Mouse (Mus musculus) forebrain, embryonic 16.5 days (tissue): Measurements from ENCODE around the gene Astn2. TPM values are rescaled to one million over a fixed set of nuclear protein-coding genes. Genes with fewer than 3 reads are reported as not detected.

ENCODE experiments used
- ATAC-seq: fragments of 200-750 bp; cut with Nextera tagmentation; 2 replicates; pipeline ENCODE4 v1.8.0; 2017; ENCODE audit warnings: mild to moderate bottlenecking, moderate library complexity
- H3K27ac ChIP-seq: fragments of 300-500 bp; sonication (generic); 2 replicates; pipeline ENCODE4 v1.5.1; 2014; ENCODE audit warnings: low read length, control low read depth
- H3K27me3 ChIP-seq: fragments of 300-500 bp; sonication (generic); replicated peaks from 2 replicates; pipeline ENCODE4 v1.6.1; 2014; ENCODE audit warnings: low read length; ENCODE audit not compliant: control insufficient read depth, insufficient read depth
- H3K36me3 ChIP-seq: fragments of 300-500 bp; sonication (generic); 2 replicates; pipeline ENCODE4 v1.6.1; 2014; ENCODE audit not compliant: control insufficient read depth, insufficient read depth
- H3K4me1 ChIP-seq: fragments of 300-500 bp; sonication (generic); replicated peaks from 2 replicates; pipeline ENCODE4 v1.6.1; 2014; ENCODE audit warnings: low read length; ENCODE audit not compliant: control insufficient read depth, insufficient read depth
- H3K4me2 ChIP-seq: fragments of 300-500 bp; sonication (generic); 2 replicates; pipeline ENCODE4 v1.6.1; 2014; ENCODE audit warnings: mild to moderate bottlenecking, low read length, control low read depth
- H3K4me3 ChIP-seq: fragments of 300-500 bp; sonication (generic); replicated peaks from 2 replicates; pipeline ENCODE4 v1.5.1; 2014; ENCODE audit warnings: mild to moderate bottlenecking, low read length, control low read depth
- H3K9ac ChIP-seq: fragments of 300-500 bp; sonication (generic); replicated peaks from 2 replicates; pipeline ENCODE4 v1.6.1; 2014; ENCODE audit warnings: low read depth, low read length, control low read depth
- H3K9me3 ChIP-seq: fragments of 300-500 bp; sonication (generic); 2 replicates; pipeline ENCODE4 v1.6.1; 2016; ENCODE audit warnings: low read length; ENCODE audit not compliant: control insufficient read depth
- WGBS: fragments of 180-500 bp; shearing (Covaris S2); extraction: QIAGEN DNeasy Blood & Tissue Kit; methylation state at CpG from one replicate; pipeline ENCODE4 v1.1.7; 2014; 5-methylcytosine and 5-hydroxymethylcytosine counted together
- polyA plus RNA-seq: library from polyadenylated mRNA; unstranded; fragments of >200 nt; fragmentation: Nextera tagmentation; extraction: Ambion mirVana; gene quantifications from 2 replicates; pipeline ENCODE4 v1.2.1, GENCODE M21; 2015

Gene Astn2
- polyA plus RNA-seq, 1 experiment from 2014 or later: 1.5 TPM

DNA sequence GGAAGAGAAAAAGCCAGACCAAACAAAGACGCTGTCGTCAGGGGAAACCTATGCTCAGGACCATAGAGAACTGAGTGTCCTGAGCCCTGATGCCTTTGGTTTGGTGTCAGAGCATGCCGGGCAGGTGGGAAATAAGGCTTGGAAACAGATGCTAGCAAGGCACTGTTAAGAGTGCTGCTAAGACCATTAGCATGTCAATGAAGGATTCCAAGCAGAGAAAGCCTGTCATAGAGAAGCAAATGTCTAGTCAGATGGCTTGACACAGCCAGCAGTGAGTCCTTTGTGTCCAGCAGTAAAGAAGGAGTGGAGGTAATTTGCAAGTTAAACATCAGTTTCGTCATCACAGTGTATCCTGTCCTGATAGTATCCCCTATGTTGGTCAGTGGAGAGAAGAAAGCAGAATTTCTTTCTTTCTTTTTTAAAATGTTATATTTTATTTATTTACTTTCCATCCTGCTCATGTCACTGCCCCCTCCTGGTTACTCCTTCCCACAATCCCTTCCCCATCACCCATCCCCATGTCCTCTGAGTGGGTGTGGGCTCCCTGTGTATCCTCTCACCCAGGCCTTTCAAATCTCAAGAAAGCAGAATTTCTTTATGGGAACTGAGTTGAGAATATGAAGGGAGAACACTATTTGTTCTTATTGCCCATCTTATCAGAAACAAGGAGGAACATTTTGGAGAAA lies 73.7 kb downstream of the Astn2 start:
- ATAC-seq: peak; percentile 91
- H3K4me2 ChIP-seq: no peak overlapping the region
- no peaks in the 10 kb centered on the region for H3K27me3 ChIP-seq
- no peak overlapping the region for H3K27ac ChIP-seq
- no peaks in the 10 kb centered on the region for H3K36me3 ChIP-seq
- H3K9ac ChIP-seq: no peak overlapping the region
- peaks cover 6% of the 10 kb centered on the region for H3K4me1 ChIP-seq
- no peaks in the 10 kb centered on the region for H3K9me3 ChIP-seq
- no peak overlapping the region for H3K4me3 ChIP-seq
- 5% methylated on average over 4 of the region's 4 CpGs for WGBS

DNA sequence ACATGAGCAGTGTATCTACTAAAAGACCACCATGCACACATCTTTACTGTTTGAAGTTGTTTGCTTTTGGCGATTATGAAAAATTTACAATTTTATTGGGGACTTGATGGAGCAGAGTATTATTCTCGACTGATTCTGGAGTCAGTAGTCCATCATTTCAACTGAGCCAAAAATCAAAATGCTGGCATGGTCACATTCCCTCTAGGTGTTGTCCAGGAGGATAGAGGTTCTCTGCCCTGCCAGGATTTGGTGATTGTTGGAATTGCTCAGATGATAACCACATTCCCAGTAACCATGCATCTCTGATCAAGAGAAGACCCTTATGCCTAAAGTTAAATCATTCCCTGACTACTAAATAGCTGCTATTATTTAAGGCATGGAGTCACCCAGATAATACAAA lies 83.4 kb downstream of the Astn2 start:
- no peak for ATAC-seq
- 95% methylated on average over 2 of the region's 2 CpGs for WGBS

DNA sequence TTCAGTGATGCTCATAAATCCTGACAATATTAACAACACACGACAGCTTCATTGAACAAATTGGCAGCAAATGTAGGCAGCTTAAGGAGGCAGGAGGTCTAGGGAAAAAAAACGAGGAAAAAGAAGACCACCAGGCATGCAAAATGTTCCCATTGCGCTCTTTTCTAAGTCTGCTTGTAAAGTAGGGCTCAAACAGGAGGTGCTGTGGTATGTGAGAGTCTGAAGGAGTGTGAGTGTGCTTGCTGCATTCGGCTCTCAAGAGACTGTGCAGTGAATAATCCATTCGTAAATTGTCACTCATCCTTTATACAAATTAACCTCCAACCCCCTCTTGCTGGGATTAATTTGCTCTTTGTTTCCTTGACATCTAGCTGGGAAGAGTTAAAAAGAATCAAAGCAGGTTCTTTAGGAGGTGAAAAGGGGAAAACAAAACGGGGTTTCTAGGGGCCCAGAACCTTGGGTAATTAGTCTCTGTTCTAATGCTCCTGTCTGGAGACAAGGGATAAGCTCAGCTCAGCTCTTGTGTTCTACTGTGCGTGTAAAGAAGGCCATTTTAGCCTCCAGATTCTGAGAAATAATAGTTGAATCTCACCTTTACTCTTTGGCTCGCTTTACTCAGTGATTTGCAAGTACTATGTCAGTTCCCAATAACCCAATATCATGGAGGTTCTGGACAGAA lies 89.5 kb downstream of the Astn2 start:
- 3% methylated on average over 8 of the region's 8 CpGs for WGBS

More for the DNA sequence above, 83.4 kb downstream of the Astn2 start:
- Histone ChIP-seq H3K4me2 (no peak overlapping the region), H3K4me1 (no peaks in the 10 kb centered on the region), H3K4me3 (no peak overlapping the region), H3K36me3 (no peaks in the 10 kb centered on the region), H3K9ac (no peak overlapping the region), H3K27me3 (no peaks in the 10 kb centered on the region), H3K27ac (no peak overlapping the region), H3K9me3 (no peaks in the 10 kb centered on the region)

DNA sequence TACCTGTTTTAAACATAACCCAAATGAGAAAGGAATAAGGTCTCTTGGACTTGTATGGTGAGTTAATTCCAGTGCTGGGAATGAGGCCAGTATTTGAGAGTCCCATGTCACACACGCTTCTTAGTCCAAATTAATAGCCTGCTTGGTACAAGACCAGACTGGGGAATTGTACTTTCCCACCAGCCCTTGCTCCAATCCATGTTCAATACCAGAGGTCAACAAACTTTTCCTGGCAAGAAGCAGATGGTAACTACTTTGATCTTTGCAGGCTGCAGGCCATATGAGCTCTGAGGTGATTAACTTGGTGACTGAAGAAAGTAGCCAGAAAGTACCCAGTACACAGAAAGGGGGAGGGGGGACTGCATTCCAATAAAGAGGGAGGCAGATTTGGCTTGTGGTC lies 91.7 kb downstream of the Astn2 start:
- Histone ChIP-seq H3K9ac (no peak overlapping the region), H3K27ac (no peak overlapping the region), H3K36me3 (no peaks in the 10 kb centered on the region), H3K27me3 (no peaks in the 10 kb centered on the region), H3K4me1 (peaks cover 7% of the 10 kb centered on the region), H3K4me2 (no peak overlapping the region), H3K9me3 (no peaks in the 10 kb centered on the region), H3K4me3 (no peak overlapping the region)
- WGBS: 46% methylated on average over 1 of the region's 1 CpGs
- no peak for ATAC-seq

More for the DNA sequence above, 89.5 kb downstream of the Astn2 start:
- Histone ChIP-seq H3K27me3 (no peaks in the 10 kb centered on the region), H3K9me3 (no peaks in the 10 kb centered on the region), H3K27ac (no peak overlapping the region; the same call in 1 of the 2 replicates), H3K9ac (no peak overlapping the region), H3K4me1 (peaks cover 7% of the 10 kb centered on the region), H3K4me2 (no peak overlapping the region), H3K4me3 (no peak overlapping the region), H3K36me3 (no peaks in the 10 kb centered on the region)
- peak; percentile 77 for ATAC-seq

DNA sequence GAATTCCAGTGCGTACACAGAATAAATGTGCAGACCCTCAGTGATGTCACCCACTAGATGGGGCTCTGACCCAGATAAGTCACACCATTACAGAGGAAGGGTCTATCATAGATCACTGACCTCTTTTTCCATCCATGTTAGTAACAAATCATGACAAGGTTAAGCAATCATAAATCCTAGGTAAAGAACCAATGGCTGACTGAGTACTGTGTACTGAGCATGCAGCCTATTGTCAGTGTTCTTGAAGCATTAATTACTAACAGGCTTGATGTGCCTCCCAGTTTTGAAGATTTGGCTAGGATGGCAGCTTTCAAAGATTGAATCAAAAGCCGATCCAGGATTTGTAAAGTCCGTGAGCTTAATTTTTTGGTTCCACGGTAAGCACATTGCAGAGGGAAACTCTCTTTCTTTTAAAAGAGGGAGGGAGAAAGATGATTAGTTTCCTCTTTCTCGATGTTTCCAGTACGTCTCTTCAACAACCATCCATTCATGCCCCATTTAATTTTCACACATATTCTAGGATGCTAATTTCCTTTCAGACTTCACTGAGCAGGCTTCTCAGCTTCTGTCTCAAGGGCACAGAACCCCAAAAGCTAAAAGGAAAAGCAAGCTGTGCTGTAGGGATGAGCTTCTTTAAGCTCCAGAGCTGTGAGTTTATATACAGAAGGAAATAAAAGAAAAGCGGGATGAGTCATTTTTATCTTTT lies 93.9 kb downstream of the Astn2 start:
- Histone ChIP-seq H3K4me1 (peaks cover 12% of the 10 kb centered on the region), H3K27ac (no peak overlapping the region), H3K36me3 (no peaks in the 10 kb centered on the region), H3K4me2 (no peak overlapping the region), H3K4me3 (no peak overlapping the region), H3K9me3 (no peaks in the 10 kb centered on the region), H3K9ac (no peak overlapping the region), H3K27me3 (no peaks in the 10 kb centered on the region)
- WGBS: 41% methylated on average over 7 of the region's 7 CpGs
- peak; percentile 22; the same call in 1 of the 2 replicates for ATAC-seq

DNA sequence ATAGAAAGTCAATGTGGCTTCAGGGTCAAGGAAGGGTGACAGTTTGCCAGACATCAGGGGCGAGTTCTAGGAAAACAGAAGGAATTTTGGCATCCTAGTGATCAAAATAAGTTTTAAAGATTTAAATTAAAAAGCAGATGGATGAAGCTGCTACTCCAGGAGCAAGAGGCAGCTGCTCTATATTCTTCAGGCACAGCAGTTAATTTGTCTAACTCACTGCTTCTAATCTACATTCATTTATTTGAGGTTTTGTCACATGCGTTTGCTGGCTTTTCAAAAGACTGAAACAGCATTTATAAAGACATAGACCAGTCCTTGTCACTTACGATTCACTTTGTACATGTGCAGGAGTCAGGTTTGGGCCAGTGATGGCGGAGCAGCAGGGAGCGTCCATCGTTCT lies 98.0 kb downstream of the Astn2 start:
- ATAC-seq: no peak
- H3K4me2 ChIP-seq: no peak overlapping the region
- no peak overlapping the region for H3K9ac ChIP-seq
- no peaks in the 10 kb centered on the region for H3K9me3 ChIP-seq
- no peaks in the 10 kb centered on the region for H3K27me3 ChIP-seq
- no peak overlapping the region for H3K27ac ChIP-seq
- 59% methylated on average over 6 of the region's 6 CpGs for whole genome bisulfite sequencing
- H3K4me1 ChIP-seq: peaks cover 14% of the 10 kb centered on the region
- H3K36me3 ChIP-seq: no peaks in the 10 kb centered on the region
- H3K4me3 ChIP-seq: no peak overlapping the region

DNA sequence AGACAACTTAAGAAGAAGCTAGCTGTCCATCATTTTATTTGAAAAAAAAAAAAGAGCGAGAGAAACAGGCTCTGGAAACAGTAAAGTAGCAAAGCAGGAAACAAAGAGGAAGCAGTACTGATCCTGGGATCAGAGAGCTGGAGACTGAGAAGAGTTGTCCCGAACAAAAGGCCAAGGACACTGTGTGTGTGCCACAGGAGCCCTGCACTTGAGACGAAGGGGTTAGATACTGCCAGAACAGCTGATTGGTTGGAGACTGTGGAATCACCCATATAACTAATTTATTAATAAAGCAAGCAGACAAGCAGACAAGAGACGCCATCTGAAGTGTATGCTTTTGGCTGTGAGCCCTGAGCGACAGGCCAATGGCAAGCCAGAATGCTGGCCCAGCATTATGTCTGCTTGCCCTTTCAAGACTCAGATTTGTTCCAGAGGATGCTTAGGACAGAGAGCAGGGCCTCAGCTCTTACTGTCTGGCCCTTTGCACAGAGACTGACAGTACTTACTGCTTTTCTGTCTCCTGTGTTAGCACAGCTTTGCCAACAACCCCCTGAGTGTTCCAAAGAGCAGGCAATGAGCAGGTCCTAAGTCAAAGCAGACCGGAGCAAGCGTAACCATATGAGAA lies 101.6 kb downstream of the Astn2 start:
- Histone ChIP-seq H3K27ac (no peak overlapping the region), H3K4me1 (peaks cover 14% of the 10 kb centered on the region), H3K9ac (no peak overlapping the region), H3K9me3 (no peaks in the 10 kb centered on the region), H3K4me3 (no peak overlapping the region), H3K27me3 (no peaks in the 10 kb centered on the region), H3K4me2 (no peak overlapping the region), H3K36me3 (no peaks in the 10 kb centered on the region)
- WGBS: 48% methylated on average over 7 of the region's 7 CpGs
- ATAC-seq: peak; percentile 55

DNA sequence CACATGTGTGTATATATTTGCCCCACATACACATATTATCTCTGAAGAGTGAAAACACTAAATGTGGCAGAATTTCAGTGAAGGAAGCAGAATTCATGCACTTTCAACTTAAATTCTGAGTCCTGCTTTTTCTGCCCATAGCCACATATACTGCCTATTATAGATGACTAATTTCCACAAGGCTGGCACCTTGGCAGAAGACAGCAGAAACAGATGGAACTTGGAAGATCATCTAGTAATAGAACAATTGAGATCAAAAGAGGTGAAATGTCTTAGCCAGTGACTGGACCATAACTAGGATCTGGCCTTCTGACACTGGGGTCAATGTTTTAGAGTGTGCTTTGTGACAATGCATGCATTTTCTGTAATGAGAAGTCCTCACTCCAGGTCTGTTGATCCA lies 119.4 kb downstream of the Astn2 start:
- Histone ChIP-seq H3K4me1 (no peaks in the 10 kb centered on the region), H3K9me3 (no peaks in the 10 kb centered on the region), H3K27ac (no peak overlapping the region), H3K27me3 (no peaks in the 10 kb centered on the region), H3K9ac (no peak overlapping the region), H3K4me3 (no peak overlapping the region), H3K36me3 (no peaks in the 10 kb centered on the region), H3K4me2 (no peak overlapping the region)
- no peak for ATAC-seq

DNA sequence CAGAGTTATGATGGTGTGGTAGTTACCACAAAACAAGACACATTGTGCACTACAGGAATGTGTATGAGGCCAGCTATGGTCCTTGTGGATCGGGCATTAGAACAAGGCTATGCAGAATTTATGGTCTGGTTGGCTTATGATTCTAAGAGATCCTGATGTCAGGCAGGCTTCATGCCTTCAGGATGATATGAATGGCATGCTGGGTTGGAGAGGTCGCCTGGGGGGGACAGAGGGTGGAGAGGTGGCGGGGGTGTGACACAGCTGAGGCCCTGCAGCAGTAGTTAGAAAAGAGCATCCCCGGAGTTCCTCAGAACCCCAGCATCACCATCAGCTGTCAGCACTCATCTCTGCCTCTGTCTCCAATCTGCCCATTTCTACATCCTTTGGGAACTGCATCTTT lies 128.3 kb downstream of the Astn2 start:
- no peaks in the 10 kb centered on the region for H3K36me3 ChIP-seq
- H3K4me1 ChIP-seq: no peaks in the 10 kb centered on the region
- H3K27me3 ChIP-seq: no peaks in the 10 kb centered on the region
- H3K27ac ChIP-seq: no peak overlapping the region
- H3K4me2 ChIP-seq: no peak overlapping the region
- ATAC-seq: no peak
- no peak overlapping the region for H3K4me3 ChIP-seq
- H3K9me3 ChIP-seq: no peaks in the 10 kb centered on the region
- no peak overlapping the region for H3K9ac ChIP-seq
- 85% methylated on average over 4 of the region's 4 CpGs for WGBS
